19 mouse cellular contexts compared by ENCODE assay signal in genomic region chr13:102463993-102464392, GRCm38 (mm10).
"Had no signal": no experiment of that assay in that cellular context is flagged by ENCODE, and none has a peak within 500 bp of the region (broad histone marks: within the 10 kb centered on the region; RNA-seq: fewer than 3 reads in every experiment).

No protein-coding gene starts in this region.

- H3K9ac ChIP-seq: liver, embryonic 12.5 days; liver, embryonic 14.5 days; midbrain, embryonic 12.5 days; neural tube, embryonic 13.5 days; neural tube, embryonic 15.5 days had no signal

- H3K27ac ChIP-seq: liver, embryonic 12.5 days; liver, embryonic 14.5 days; midbrain, embryonic 10.5 days; midbrain, embryonic 12.5 days; neural tube, embryonic 13.5 days; neural tube, embryonic 15.5 days had no signal

- H3K4me3 ChIP-seq: liver, embryonic 12.5 days; midbrain, embryonic 10.5 days; midbrain, embryonic 12.5 days; myocyte; neural tube, embryonic 13.5 days; neural tube, embryonic 15.5 days had no signal

- H3K36me3 ChIP-seq: liver, embryonic 12.5 days; midbrain, embryonic 10.5 days; midbrain, embryonic 12.5 days; neural tube, embryonic 13.5 days; neural tube, embryonic 15.5 days had no signal

- ATAC-seq: liver, embryonic 12.5 days; midbrain, embryonic 16.5 days had no signal

- H3K4me1 ChIP-seq: liver, embryonic 12.5 days; midbrain, embryonic 12.5 days; neural tube, embryonic 13.5 days; neural tube, embryonic 15.5 days had no signal

- H3K9me3 ChIP-seq: liver, embryonic 12.5 days; midbrain, embryonic 10.5 days; midbrain, embryonic 12.5 days; neural tube, embryonic 13.5 days; neural tube, embryonic 15.5 days had no signal

- DNase-seq: lung, adult 18-20 months; lung, postnatal 10 days; midbrain, embryonic 14.5 days; retina, postnatal 1 day; right cerebral cortex, adult 18-20 months; right cerebral cortex, postnatal 25 days; right cerebral cortex, postnatal 4 days; spleen, adult 18-20 months; thymus, adult 18-20 months; thymus, postnatal 14 days; thymus, postnatal 36 days had no signal

- H3K4me2 ChIP-seq: liver, embryonic 12.5 days; midbrain, embryonic 12.5 days; neural tube, embryonic 13.5 days; neural tube, embryonic 15.5 days had no signal

- H3K27me3 ChIP-seq: liver, embryonic 12.5 days; neural tube, embryonic 13.5 days; neural tube, embryonic 15.5 days had no signal
